Mouse (Mus musculus): ENCODE results near the gene Art5. TPM values are rescaled to one million over a fixed set of nuclear protein-coding genes. Genes with fewer than 3 reads are reported as not detected.
"Not testable (repeated sequence)": the region's sequence is repeated elsewhere in the genome, so short reads cannot be mapped to it uniquely, and the experiment has no call there.

The Art5 gene
- polyA plus RNA-seq, 1 experiment from 2014 or later = 1.3 TPM

GRCm38 (mm10) chr7:102078517-102078916 is 30.8 kb downstream of the Art5 start:
- Histone ChIP-seq H3K27ac (no peak overlapping the region), H3K9me3 (replicated peaks) (no peaks in the 10 kb centered on the region), H3K4me2 (no peak overlapping the region), H3K27me3 (no peaks in the 10 kb centered on the region), H3K9ac (no peak overlapping the region), H3K4me1 (no peaks in the 10 kb centered on the region), H3K36me3 (ENCODE audit: poor library complexity, severe bottlenecking) (peaks cover 91% of the 10 kb centered on the region), H3K4me3 (no peak overlapping the region)
- 77% methylated on average over 7 of the region's 7 CpGs for WGBS
- no peak for ATAC-seq

- Histone ChIP-seq H3K36me3 (ENCODE audit: poor library complexity, severe bottlenecking) (peaks cover 91% of the 10 kb centered on the region), H3K27ac (no peak overlapping the region), H3K27me3 (no peaks in the 10 kb centered on the region), H3K4me2 (no peak overlapping the region), H3K4me3 (no peak overlapping the region), H3K9ac (no peak overlapping the region), H3K4me1 (no peaks in the 10 kb centered on the region), H3K9me3 (replicated peaks) (no peaks in the 10 kb centered on the region)
- WGBS = 82% methylated on average over 6 of the region's 7 CpGs
- ATAC-seq = no peak
Measured at GRCm38 (mm10) chr7:102076714-102077296, 32.5 kb downstream of the Art5 start.

- no peaks in the 10 kb centered on the region for H3K9me3 ChIP-seq (replicated peaks)
Measured at GRCm38 (mm10) chr7:102066363-102066762, 42.9 kb downstream of the Art5 start.

GRCm38 (mm10) chr7:102065046-102065891 is 44.0 kb downstream of the Art5 start, which contains the start of the genes Rnf121, Xndc1 and Xntrpc:
Gene Rnf121 (minus strand): TSS chr7:102065469.
Gene Xndc1 (plus strand): TSS chr7:102065511.
Gene Xntrpc (plus strand): TSS chr7:102065713.
- peak within 1 kb of the TSS; percentile 73 for H3K27ac ChIP-seq
- no peaks in the 10 kb centered on the region for H3K27me3 ChIP-seq
- ATAC-seq = peak; percentile 99
- WGBS = under 1% methylated on average over 56 of the region's 56 CpGs
- H3K36me3 ChIP-seq (ENCODE audit: poor library complexity, severe bottlenecking) = peaks cover 9% of the 10 kb centered on the region; the same call in 1 of the 2 replicates
- peak within 1 kb of the TSS; percentile 84 for H3K9ac ChIP-seq
- H3K4me2 ChIP-seq = peak within 1 kb of the TSS; percentile 83
- H3K9me3 ChIP-seq (replicated peaks) = no peaks in the 10 kb centered on the region
- H3K4me3 ChIP-seq = peak within 1 kb of the TSS; percentile 73
- H3K4me1 ChIP-seq = peaks cover 38% of the 10 kb centered on the region

More at GRCm38 (mm10) chr7:102066363-102066762, 42.9 kb downstream of the Art5 start:
- no peaks in the 10 kb centered on the region for H3K27me3 ChIP-seq
- H3K36me3 ChIP-seq (ENCODE audit: poor library complexity, severe bottlenecking) = peaks cover 12% of the 10 kb centered on the region
- H3K9ac ChIP-seq = peak overlapping the region; percentile 84
- H3K4me3 ChIP-seq = peak overlapping the region; percentile 73
- H3K4me2 ChIP-seq = peak overlapping the region; percentile 83
- H3K27ac ChIP-seq = no peak overlapping the region
- peaks cover 38% of the 10 kb centered on the region for H3K4me1 ChIP-seq
- no peak for ATAC-seq
- WGBS = 79% methylated on average over 6 of the region's 6 CpGs

- H3K4me3 ChIP-seq = peak overlapping the region; percentile 73
- H3K9ac ChIP-seq = peak overlapping the region; percentile 84
- H3K27me3 ChIP-seq = no peaks in the 10 kb centered on the region
- under 1% methylated on average over 9 of the region's 9 CpGs for whole genome bisulfite sequencing
- peak overlapping the region; percentile 83 for H3K4me2 ChIP-seq
- H3K27ac ChIP-seq = peak overlapping the region; percentile 65
- ATAC-seq = peak; percentile 36
- H3K9me3 ChIP-seq (replicated peaks) = no peaks in the 10 kb centered on the region
- peaks cover 14% of the 10 kb centered on the region for H3K36me3 ChIP-seq (ENCODE audit: poor library complexity, severe bottlenecking)
- peaks cover 38% of the 10 kb centered on the region for H3K4me1 ChIP-seq
Measured at GRCm38 (mm10) chr7:102064655-102065045, 44.6 kb downstream of the Art5 start.

GRCm38 (mm10) chr7:102063891-102064290 is 45.4 kb downstream of the Art5 start:
- Histone ChIP-seq H3K9ac (peak overlapping the region; percentile 84), H3K27me3 (no peaks in the 10 kb centered on the region), H3K9me3 (replicated peaks) (no peaks in the 10 kb centered on the region), H3K27ac (no peak overlapping the region), H3K4me1 (peaks cover 38% of the 10 kb centered on the region), H3K4me3 (peak overlapping the region; percentile 73), H3K4me2 (peak overlapping the region; percentile 83), H3K36me3 (ENCODE audit: poor library complexity, severe bottlenecking) (peaks cover 21% of the 10 kb centered on the region)
- 90% methylated on average over 9 of the region's 9 CpGs for whole genome bisulfite sequencing
- ATAC-seq = no peak

- no peak overlapping the region for H3K9ac ChIP-seq
- H3K27ac ChIP-seq = no peak overlapping the region
- ATAC-seq = no peak
- H3K4me3 ChIP-seq = no peak overlapping the region
- H3K4me1 ChIP-seq = peaks cover 36% of the 10 kb centered on the region
- H3K27me3 ChIP-seq = no peaks in the 10 kb centered on the region
- no peaks in the 10 kb centered on the region for H3K9me3 ChIP-seq (replicated peaks)
- no peak overlapping the region for H3K4me2 ChIP-seq
- peaks cover 26% of the 10 kb centered on the region for H3K36me3 ChIP-seq (ENCODE audit: poor library complexity, severe bottlenecking)
- 92% methylated on average over 1 of the region's 1 CpGs for WGBS
Measured at GRCm38 (mm10) chr7:102062203-102062602, 47.1 kb downstream of the Art5 start.

GRCm38 (mm10) chr7:102061353-102061752 is 47.9 kb downstream of the Art5 start:
- ATAC-seq = no peak
- H3K4me2 ChIP-seq = no peak overlapping the region
- H3K36me3 ChIP-seq (ENCODE audit: poor library complexity, severe bottlenecking) = peaks cover 32% of the 10 kb centered on the region
- 91% methylated on average over 3 of the region's 3 CpGs for WGBS
- H3K9me3 ChIP-seq (replicated peaks) = no peaks in the 10 kb centered on the region
- H3K4me1 ChIP-seq = peaks cover 31% of the 10 kb centered on the region
- no peak overlapping the region for H3K27ac ChIP-seq
- no peak overlapping the region for H3K9ac ChIP-seq
- no peak overlapping the region for H3K4me3 ChIP-seq
- no peaks in the 10 kb centered on the region for H3K27me3 ChIP-seq

- not testable (repeated sequence) for H3K4me1 ChIP-seq; H3K4me3 ChIP-seq; H3K9ac ChIP-seq; H3K9me3 ChIP-seq (replicated peaks); H3K27me3 ChIP-seq; H3K4me2 ChIP-seq; H3K27ac ChIP-seq; ATAC-seq
- H3K36me3 ChIP-seq (ENCODE audit: poor library complexity, severe bottlenecking) = peaks cover 22% of the 10 kb centered on the region
Measured at GRCm38 (mm10) chr7:102048524-102048923, 60.8 kb downstream of the Art5 start.

Other genes starting within 250 kb of the Art5 start
- gene Anapc15, start 245.8 kb downstream of the Art5 start, polyA plus RNA-seq (2015; fragmentation: Nextera tagmentation; extraction: Ambion mirVana) = 95.4 and 106 TPM in 2 replicates
- gene Folr1, start 238.7 kb downstream of the Art5 start, polyA plus RNA-seq (2015; fragmentation: Nextera tagmentation; extraction: Ambion mirVana) = 8.6 and 20.1 TPM in 2 replicates
- 152 and 158 TPM in 2 replicates for gene Lamtor1, start 203.6 kb downstream of the Art5 start, polyA plus RNA-seq (2015; fragmentation: Nextera tagmentation; extraction: Ambion mirVana)
- 0.57 and 0.59 TPM in 2 replicates for gene Tomt, start 203.1 kb downstream of the Art5 start, polyA plus RNA-seq (2015; fragmentation: Nextera tagmentation; extraction: Ambion mirVana)
- 8.0 and 11.7 TPM in 2 replicates for gene Lrrc51, start 175.6 kb downstream of the Art5 start, polyA plus RNA-seq (2015; fragmentation: Nextera tagmentation; extraction: Ambion mirVana)
- 66.2 and 71.7 TPM in 2 replicates for gene Numa1, start 175.4 kb downstream of the Art5 start, polyA plus RNA-seq (2015; fragmentation: Nextera tagmentation; extraction: Ambion mirVana)
- 4.5 and 4.6 TPM in 2 replicates for gene Il18bp, start 90.8 kb downstream of the Art5 start, polyA plus RNA-seq (2015; fragmentation: Nextera tagmentation; extraction: Ambion mirVana)
- gene Rnf121, start 44.0 kb downstream of the Art5 start, polyA plus RNA-seq (2015; fragmentation: Nextera tagmentation; extraction: Ambion mirVana) = 30.7 TPM in 2 replicates
- 46.3 and 47.3 TPM in 2 replicates for gene Xndc1, start 44.0 kb downstream of the Art5 start, polyA plus RNA-seq (2015; fragmentation: Nextera tagmentation; extraction: Ambion mirVana)
- 1.8 and 2.1 TPM in 2 replicates for gene Xntrpc, start 43.8 kb downstream of the Art5 start, polyA plus RNA-seq (2015; fragmentation: Nextera tagmentation; extraction: Ambion mirVana)
- not detected in 2 replicates for gene Trpc2, start 26.4 kb downstream of the Art5 start, polyA plus RNA-seq (2015; fragmentation: Nextera tagmentation; extraction: Ambion mirVana)
- gene Art1, start 7.7 kb downstream of the Art5 start, polyA plus RNA-seq (2015; fragmentation: Nextera tagmentation; extraction: Ambion mirVana) = 0.23 and 0.53 TPM in 2 replicates
- gene Chrna10, start 7.3 kb upstream of the Art5 start, polyA plus RNA-seq (2015; fragmentation: Nextera tagmentation; extraction: Ambion mirVana) = not detected in 2 replicates
- gene Nup98, start 100.7 kb upstream of the Art5 start, polyA plus RNA-seq (2015; fragmentation: Nextera tagmentation; extraction: Ambion mirVana) = 27.2 and 30.0 TPM in 2 replicates
- gene Pgap2, start 100.7 kb upstream of the Art5 start, polyA plus RNA-seq (2015; fragmentation: Nextera tagmentation; extraction: Ambion mirVana) = 50.6 and 52.4 TPM in 2 replicates
- 18.4 and 20.2 TPM in 2 replicates for gene Rhog, start 146.6 kb upstream of the Art5 start, polyA plus RNA-seq (2015; fragmentation: Nextera tagmentation; extraction: Ambion mirVana)
- gene Stim1, start 158.3 kb upstream of the Art5 start, polyA plus RNA-seq (2015; fragmentation: Nextera tagmentation; extraction: Ambion mirVana) = 8.2 and 8.3 TPM in 2 replicates